Mouse (Mus musculus) bone marrow macrophage, adult 2 months (primary cell): Measurements from ENCODE around the gene Hoxa4.

Source experiments
- CTCF ChIP-seq: IDR thresholded peaks from 2 replicates; pipeline ENCODE4 v1.5.1; 2012; ENCODE audit warnings: low read depth, mild to moderate bottlenecking, low read length, moderate library complexity
- POLR2A ChIP-seq: IDR thresholded peaks from 2 replicates; pipeline ENCODE4 v1.6.1; 2012; ENCODE audit warnings: mild to moderate bottlenecking, low read depth, low read length, borderline replicate concordance

- TF ChIP-seq POLR2A: no peak
- no peak for TF ChIP-seq CTCF
Observed at GRCm38 (mm10) chr6:52171938-52172337, 19.6 kb downstream of the Hoxa4 start.
